Mouse (Mus musculus) cortical plate, adult 2 months (tissue): ENCODE results near the gene Rpl35.

Source experiments
- CTCF ChIP-seq: fragments of 200-500 bp; IDR thresholded peaks from 2 replicates; pipeline ENCODE4 v1.5.1; 2011; ENCODE audit warnings: mild to moderate bottlenecking, control low read depth, low read length; ENCODE audit not compliant: insufficient read depth; ENCODE audit errors: extremely low read depth
- POLR2A ChIP-seq: fragments of 200-500 bp; IDR thresholded peaks from 2 replicates; pipeline ENCODE4 v1.6.1; 2011; ENCODE audit warnings: mild to moderate bottlenecking, low read length, control low read depth; ENCODE audit not compliant: insufficient read depth; ENCODE audit errors: extremely low read depth

DNA sequence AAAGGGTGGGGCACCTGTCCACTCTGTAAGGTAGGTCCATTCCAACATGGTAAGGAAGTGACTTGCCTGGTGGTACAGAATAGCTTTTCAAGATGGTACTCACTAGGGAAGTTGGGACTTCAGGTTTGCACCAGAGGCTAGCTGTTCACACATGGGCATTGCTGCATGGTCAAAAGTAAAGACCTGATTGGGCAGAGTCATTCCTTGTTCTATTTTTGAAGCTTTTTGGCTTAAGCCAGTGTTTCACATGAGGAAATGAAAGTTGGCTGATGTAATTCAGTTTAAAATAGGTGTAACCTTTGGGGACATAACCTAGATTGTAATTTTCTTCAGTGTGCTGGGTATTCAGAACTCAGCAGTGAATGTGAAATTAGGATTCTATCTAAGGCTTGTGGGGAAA lies 5.8 kb upstream of the Rpl35 start:
- no peak for TF ChIP-seq CTCF
- TF ChIP-seq POLR2A = no peak
